Mouse (Mus musculus): ENCODE measurements around the gene Rtkn2. TPM values are rescaled to one million over a fixed set of nuclear protein-coding genes. Genes with fewer than 3 reads are reported as not detected.

The Rtkn2 gene
- polyA plus RNA-seq, 1 experiment from 2014 or later = 5.2 TPM

GRCm38 (mm10) chr10:68067961-68068360 is 88.6 kb downstream of the Rtkn2 start:
- 69% methylated on average over 5 of the region's 5 CpGs for WGBS
- Histone ChIP-seq H3K36me3 (no peaks in the 10 kb centered on the region), H3K27me3 (replicated peaks) (no peaks in the 10 kb centered on the region), H3K9ac (no peak overlapping the region), H3K4me2 (no peak overlapping the region), H3K9me3 (no peaks in the 10 kb centered on the region), H3K27ac (no peak overlapping the region), H3K4me1 (no peaks in the 10 kb centered on the region), H3K4me3 (replicated peaks) (no peak overlapping the region)
- no peak for ATAC-seq (ENCODE audit: insufficient read depth, low FRiP score, low read depth)

GRCm38 (mm10) chr10:68068426-68068825 is 89.1 kb downstream of the Rtkn2 start:
- Histone ChIP-seq H3K27ac (no peak overlapping the region), H3K27me3 (replicated peaks) (no peaks in the 10 kb centered on the region), H3K4me2 (no peak overlapping the region), H3K9ac (no peak overlapping the region), H3K4me3 (replicated peaks) (no peak overlapping the region), H3K9me3 (no peaks in the 10 kb centered on the region), H3K36me3 (no peaks in the 10 kb centered on the region), H3K4me1 (no peaks in the 10 kb centered on the region)
- WGBS = 79% methylated on average over 8 of the region's 8 CpGs
- no peak for ATAC-seq (ENCODE audit: insufficient read depth, low FRiP score, low read depth)

GRCm38 (mm10) chr10:68071041-68071440 is 91.7 kb downstream of the Rtkn2 start:
- Histone ChIP-seq H3K9ac (no peak overlapping the region), H3K27ac (no peak overlapping the region), H3K27me3 (replicated peaks) (no peaks in the 10 kb centered on the region), H3K4me1 (no peaks in the 10 kb centered on the region), H3K9me3 (no peaks in the 10 kb centered on the region), H3K36me3 (no peaks in the 10 kb centered on the region), H3K4me2 (no peak overlapping the region), H3K4me3 (replicated peaks) (no peak overlapping the region)
- 81% methylated on average over 7 of the region's 7 CpGs for WGBS
- no peak for ATAC-seq (ENCODE audit: insufficient read depth, low FRiP score, low read depth)

GRCm38 (mm10) chr10:68072626-68073025 is 93.3 kb downstream of the Rtkn2 start:
- Histone ChIP-seq H3K9ac (no peak overlapping the region), H3K9me3 (no peaks in the 10 kb centered on the region), H3K36me3 (no peaks in the 10 kb centered on the region), H3K4me3 (replicated peaks) (no peak overlapping the region), H3K4me1 (no peaks in the 10 kb centered on the region), H3K4me2 (no peak overlapping the region), H3K27me3 (replicated peaks) (no peaks in the 10 kb centered on the region), H3K27ac (no peak overlapping the region)
- ATAC-seq (ENCODE audit: insufficient read depth, low FRiP score, low read depth) = no peak
- WGBS = 84% methylated on average over 4 of the region's 4 CpGs

GRCm38 (mm10) chr10:68074291-68074690 is 94.9 kb downstream of the Rtkn2 start:
- H3K4me3 ChIP-seq (replicated peaks) = no peak overlapping the region
- no peak overlapping the region for H3K4me2 ChIP-seq
- H3K4me1 ChIP-seq = no peaks in the 10 kb centered on the region
- no peak overlapping the region for H3K27ac ChIP-seq
- H3K9ac ChIP-seq = no peak overlapping the region
- H3K27me3 ChIP-seq (replicated peaks) = no peaks in the 10 kb centered on the region
- 84% methylated on average over 12 of the region's 12 CpGs for WGBS
- no peaks in the 10 kb centered on the region for H3K36me3 ChIP-seq
- no peak for ATAC-seq (ENCODE audit: insufficient read depth, low FRiP score, low read depth)
- H3K9me3 ChIP-seq = no peaks in the 10 kb centered on the region

- Histone ChIP-seq H3K27ac (no peak overlapping the region), H3K36me3 (no peaks in the 10 kb centered on the region), H3K9me3 (no peaks in the 10 kb centered on the region), H3K4me2 (no peak overlapping the region), H3K9ac (no peak overlapping the region), H3K4me1 (no peaks in the 10 kb centered on the region), H3K4me3 (replicated peaks) (no peak overlapping the region), H3K27me3 (replicated peaks) (no peaks in the 10 kb centered on the region)
- no peak for ATAC-seq (ENCODE audit: insufficient read depth, low FRiP score, low read depth)
- WGBS = 87% methylated on average over 5 of the region's 5 CpGs
Observed at GRCm38 (mm10) chr10:68075181-68075580, 95.8 kb downstream of the Rtkn2 start.

- 92% methylated on average over 3 of the region's 3 CpGs for WGBS
- Histone ChIP-seq H3K4me3 (replicated peaks) (no peak overlapping the region), H3K9ac (no peak overlapping the region), H3K4me2 (no peak overlapping the region), H3K4me1 (no peaks in the 10 kb centered on the region), H3K27me3 (replicated peaks) (no peaks in the 10 kb centered on the region), H3K36me3 (no peaks in the 10 kb centered on the region), H3K9me3 (no peaks in the 10 kb centered on the region), H3K27ac (no peak overlapping the region)
- ATAC-seq (ENCODE audit: insufficient read depth, low FRiP score, low read depth) = no peak
Observed at GRCm38 (mm10) chr10:68078708-68079107, 99.3 kb downstream of the Rtkn2 start.

- H3K4me2 ChIP-seq = no peak overlapping the region
- no peak overlapping the region for H3K27ac ChIP-seq
- H3K4me1 ChIP-seq = no peaks in the 10 kb centered on the region
- no peaks in the 10 kb centered on the region for H3K36me3 ChIP-seq
- no peak overlapping the region for H3K4me3 ChIP-seq (replicated peaks)
- ATAC-seq (ENCODE audit: insufficient read depth, low FRiP score, low read depth) = no peak
- no peaks in the 10 kb centered on the region for H3K9me3 ChIP-seq
- 80% methylated on average over 10 of the region's 10 CpGs for WGBS
- no peaks in the 10 kb centered on the region for H3K27me3 ChIP-seq (replicated peaks)
- H3K9ac ChIP-seq = no peak overlapping the region
Observed at GRCm38 (mm10) chr10:68079910-68080670, 100.7 kb downstream of the Rtkn2 start.

GRCm38 (mm10) chr10:68081712-68082111 is 102.3 kb downstream of the Rtkn2 start:
- Histone ChIP-seq H3K9ac (no peak overlapping the region), H3K27me3 (replicated peaks) (no peaks in the 10 kb centered on the region), H3K4me2 (no peak overlapping the region), H3K36me3 (no peaks in the 10 kb centered on the region), H3K9me3 (no peaks in the 10 kb centered on the region), H3K4me3 (replicated peaks) (no peak overlapping the region), H3K27ac (no peak overlapping the region), H3K4me1 (no peaks in the 10 kb centered on the region; the same call in 1 of the 2 replicates)
- no peak for ATAC-seq (ENCODE audit: insufficient read depth, low FRiP score, low read depth)
- 49% methylated on average over 6 of the region's 6 CpGs for WGBS

GRCm38 (mm10) chr10:68085574-68085973 is 106.2 kb downstream of the Rtkn2 start:
- no peak overlapping the region for H3K4me3 ChIP-seq (replicated peaks)
- no peak overlapping the region for H3K9ac ChIP-seq
- no peaks in the 10 kb centered on the region for H3K9me3 ChIP-seq
- no peaks in the 10 kb centered on the region for H3K36me3 ChIP-seq
- H3K4me2 ChIP-seq = no peak overlapping the region
- no peaks in the 10 kb centered on the region for H3K27me3 ChIP-seq (replicated peaks)
- WGBS = 78% methylated on average over 4 of the region's 4 CpGs
- H3K27ac ChIP-seq = no peak overlapping the region
- no peak for ATAC-seq (ENCODE audit: insufficient read depth, low FRiP score, low read depth)
- H3K4me1 ChIP-seq = peaks cover 6% of the 10 kb centered on the region; the same call in 1 of the 2 replicates

- no peaks in the 10 kb centered on the region for H3K27me3 ChIP-seq (replicated peaks)
- 49% methylated on average over 4 of the region's 4 CpGs for WGBS
- no peak for ATAC-seq (ENCODE audit: insufficient read depth, low FRiP score, low read depth)
- H3K4me3 ChIP-seq (replicated peaks) = no peak overlapping the region
- no peak overlapping the region for H3K9ac ChIP-seq
- peak overlapping the region; percentile 51 for H3K27ac ChIP-seq
- H3K36me3 ChIP-seq = no peaks in the 10 kb centered on the region
- peaks cover 11% of the 10 kb centered on the region; the same call in 1 of the 2 replicates for H3K4me1 ChIP-seq
- H3K9me3 ChIP-seq = no peaks in the 10 kb centered on the region
- H3K4me2 ChIP-seq = no peak overlapping the region
Observed at GRCm38 (mm10) chr10:68086973-68087372, 107.6 kb downstream of the Rtkn2 start.

- Histone ChIP-seq H3K27me3 (replicated peaks) (no peaks in the 10 kb centered on the region), H3K27ac (no peak overlapping the region), H3K4me2 (no peak overlapping the region), H3K9me3 (no peaks in the 10 kb centered on the region), H3K4me1 (peaks cover 11% of the 10 kb centered on the region; the same call in 1 of the 2 replicates), H3K9ac (no peak overlapping the region), H3K36me3 (0 out of 2 replicates have a peak, but pooled peaks cover 1% of the 10 kb centered on the region), H3K4me3 (replicated peaks) (no peak overlapping the region)
- ATAC-seq (ENCODE audit: insufficient read depth, low FRiP score, low read depth) = no peak
- WGBS = 61% methylated on average over 3 of the region's 3 CpGs
Observed at GRCm38 (mm10) chr10:68087722-68088121, 108.4 kb downstream of the Rtkn2 start.
